Mouse (Mus musculus): Measurements from ENCODE around the gene Atp7a.
"Not testable (repeated sequence)": the region's sequence is repeated elsewhere in the genome, so short reads cannot be mapped to it uniquely, and the experiment has no call there.

Gene Atp7a

GRCm38 (mm10) chrX:106026418-106027342 is at the start of gene Atp7a:
Gene Atp7a, plus strand, starts transcription at chrX:106027276.
- DNase-seq (ENCODE audit: low spot score in 2 of 2) = peak; percentile 83

DNA sequence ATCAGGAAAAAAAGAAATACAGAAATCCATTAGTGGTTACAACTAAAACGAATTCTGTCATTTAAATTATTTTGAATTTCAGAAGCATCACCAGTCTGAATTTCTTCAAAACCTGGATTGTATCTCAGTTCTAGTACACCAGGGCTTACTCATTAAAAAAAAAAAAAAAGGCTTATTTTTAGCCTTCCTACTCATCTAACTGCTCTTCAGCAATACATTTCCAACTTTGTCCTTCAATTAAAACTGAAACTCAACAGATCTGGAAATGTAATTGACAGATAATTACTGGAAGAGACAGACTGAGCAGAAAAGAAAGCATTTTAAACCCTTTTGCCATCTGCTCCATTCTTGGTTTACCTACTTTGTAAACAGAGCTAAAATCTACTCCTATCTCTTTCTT is 25.5 kb upstream of the Atp7a start:
- DNase-seq (ENCODE audit: low spot score in 2 of 2) = no peak

DNA sequence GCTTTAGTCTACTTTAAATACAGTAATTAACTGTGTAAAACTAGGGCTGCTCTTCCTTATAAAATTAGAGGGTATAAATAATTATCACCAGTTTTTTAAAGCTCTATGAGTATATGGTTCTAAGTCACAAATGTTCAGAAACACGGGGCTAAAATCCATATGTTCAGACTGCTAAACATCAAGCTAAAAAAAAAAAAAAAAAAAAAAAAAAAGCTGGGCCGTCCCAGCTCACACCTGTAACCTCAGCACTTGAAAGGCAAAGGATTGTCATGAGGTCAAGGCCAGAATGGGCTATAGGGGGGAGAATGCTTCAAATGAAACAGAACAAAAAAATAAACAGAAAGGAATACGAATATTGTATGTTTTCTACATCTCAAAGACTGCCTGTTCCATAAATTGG is 16.3 kb upstream of the Atp7a start:
- DNase-seq (ENCODE audit: low spot score in 2 of 2) = no peak

DNA sequence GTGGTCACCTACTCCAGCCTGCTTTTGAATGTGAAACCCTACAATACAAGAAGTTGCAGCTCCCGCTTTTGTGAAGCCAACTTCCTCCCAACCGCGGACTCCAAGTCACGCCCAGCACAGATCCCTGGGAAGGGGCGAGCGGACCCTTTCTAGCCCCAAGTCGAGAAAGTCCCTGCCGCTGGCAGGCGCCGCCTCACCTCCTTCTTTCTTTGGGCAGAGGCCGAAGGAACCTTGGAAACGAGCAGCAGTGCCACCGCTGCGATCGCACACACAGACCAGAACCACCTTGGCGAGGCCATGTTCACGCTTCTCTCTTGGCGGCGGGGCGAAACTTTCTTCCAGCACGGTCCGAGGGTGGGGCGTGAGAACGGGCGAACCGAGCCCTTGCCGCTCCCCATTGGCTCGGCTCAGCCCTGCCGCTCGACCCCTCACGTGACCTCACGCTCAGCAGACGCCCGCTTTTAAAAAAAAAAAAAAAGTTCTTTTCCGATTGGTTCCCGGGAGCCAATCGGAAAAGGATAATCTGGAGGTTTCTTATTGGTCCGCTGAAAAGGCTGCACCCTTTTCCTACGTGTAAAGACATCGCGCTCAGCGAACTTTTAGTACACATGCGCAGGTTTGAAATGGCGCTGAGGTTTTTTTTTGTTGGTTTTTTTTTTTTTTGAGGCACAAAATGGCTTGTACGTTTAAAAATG is 15.5 kb upstream of the Atp7a start, which contains the start of gene Magt1:
Magt1 (minus strand) TSS at position 442 of the 695 bp plus-strand sequence.
- peak; percentile 70 to 73 for DNase-seq (ENCODE audit: low spot score in 2 of 2)

- no peak for DNase-seq (ENCODE audit: low spot score in 2 of 2)
These were observed 14.5 kb upstream of the Atp7a start for GRCm38 (mm10) chrX:106012559-106012958.

DNA sequence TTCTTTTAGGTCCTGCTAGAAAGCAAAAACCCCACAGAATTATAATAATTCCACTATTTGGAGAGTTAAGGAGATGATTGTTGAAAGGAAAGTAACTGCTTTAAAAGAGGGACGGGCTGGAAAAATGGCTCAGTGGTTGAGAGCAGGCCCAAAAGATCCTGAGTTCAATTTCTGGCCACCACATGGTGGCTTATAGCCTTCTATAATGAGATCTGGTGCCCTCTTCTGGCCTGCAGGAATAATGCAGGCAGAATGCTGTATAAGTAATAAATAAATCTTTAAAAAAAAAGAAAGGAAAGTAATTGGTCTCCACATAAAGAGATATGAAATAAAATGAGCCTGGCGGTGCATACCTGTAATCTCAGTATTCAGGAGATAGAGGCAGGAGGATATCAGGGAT is 13.9 kb upstream of the Atp7a start:
- DNase-seq (ENCODE audit: low spot score in 2 of 2) = peak; percentile 15 to 40

DNA sequence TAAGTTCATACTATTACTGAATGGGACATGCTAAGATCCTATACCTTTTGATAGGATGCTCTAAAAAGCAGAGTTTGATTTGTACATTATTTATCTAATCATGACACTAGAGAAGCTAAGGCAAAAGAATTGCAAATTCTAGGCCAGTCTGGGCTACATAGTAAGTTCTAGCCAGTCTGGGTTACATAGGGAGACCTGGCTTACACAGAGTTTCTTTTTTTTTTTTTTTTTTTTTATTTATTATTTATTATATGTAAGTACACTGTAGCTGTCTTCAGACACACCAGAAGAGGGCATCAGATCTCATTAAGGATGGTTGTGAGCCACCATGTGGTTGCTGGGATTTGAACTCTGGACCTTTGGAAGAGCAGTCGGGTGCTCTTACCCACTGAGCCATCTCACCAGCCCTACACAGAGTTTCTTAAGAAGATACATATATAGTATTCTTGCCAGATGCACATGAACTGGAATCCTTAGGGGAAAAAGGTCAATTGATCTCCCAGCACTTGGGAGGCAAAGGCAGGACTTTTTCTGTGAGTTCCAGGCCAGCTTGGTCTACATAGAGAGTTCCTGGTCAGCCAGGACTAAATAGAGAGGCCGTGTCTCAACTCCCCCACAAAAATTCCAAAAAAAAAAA is 12.2 kb upstream of the Atp7a start:
- not testable (repeated sequence) for DNase-seq (ENCODE audit: low spot score in 2 of 2)

GRCm38 (mm10) chrX:106015571-106016322 is 11.3 kb upstream of the Atp7a start, which contains the start of gene Cox7b:
Gene Cox7b, plus strand, starts transcription at chrX:106015700.
- DNase-seq (ENCODE audit: low spot score in 2 of 2) = peak; percentile 19 to 63

- no peak for DNase-seq (ENCODE audit: low spot score in 2 of 2)
These were observed 10.0 kb upstream of the Atp7a start for GRCm38 (mm10) chrX:106017102-106017501.

- no peak for DNase-seq (ENCODE audit: low spot score in 2 of 2)
These were observed 9.6 kb upstream of the Atp7a start for GRCm38 (mm10) chrX:106017516-106017915.

DNA sequence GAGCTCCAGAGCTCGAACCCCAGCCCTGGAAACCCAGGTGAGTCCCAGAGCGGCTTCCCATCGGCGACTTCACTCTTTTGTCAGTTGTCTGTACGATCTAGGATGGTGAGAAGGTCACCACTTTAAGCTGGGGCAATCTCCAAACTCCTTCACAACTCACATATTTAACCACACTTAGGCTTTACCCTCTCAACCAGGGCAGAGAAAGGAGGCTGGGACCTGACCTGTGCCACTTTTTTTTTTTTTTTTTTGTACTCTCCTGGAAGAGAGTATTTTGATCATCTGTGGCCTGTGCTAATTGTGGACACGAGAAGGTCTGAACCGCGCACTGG is 233 bp downstream of the Atp7a start:
- no peak for DNase-seq (ENCODE audit: low spot score in 2 of 2)

DNA sequence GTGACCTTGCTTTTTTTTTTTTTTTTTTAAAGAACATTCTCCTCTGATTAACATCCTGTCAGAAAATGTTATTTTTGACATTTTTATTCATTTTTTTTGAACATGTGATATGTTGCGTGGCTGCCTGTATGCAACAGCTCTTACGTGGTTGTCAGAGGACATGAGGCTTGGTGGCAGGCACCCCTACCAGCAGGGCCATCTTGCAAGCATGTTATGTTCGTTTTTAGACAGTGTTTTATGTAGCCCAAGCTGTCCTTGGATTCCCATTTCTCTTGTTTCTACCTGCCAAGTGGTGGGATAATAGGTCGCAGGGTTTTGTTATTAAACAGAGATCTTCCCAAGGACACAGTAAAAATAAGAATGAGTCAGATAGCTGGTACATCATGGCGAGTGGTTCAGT is 3.1 kb downstream of the Atp7a start:
- DNase-seq (ENCODE audit: low spot score in 2 of 2) = no peak

DNA sequence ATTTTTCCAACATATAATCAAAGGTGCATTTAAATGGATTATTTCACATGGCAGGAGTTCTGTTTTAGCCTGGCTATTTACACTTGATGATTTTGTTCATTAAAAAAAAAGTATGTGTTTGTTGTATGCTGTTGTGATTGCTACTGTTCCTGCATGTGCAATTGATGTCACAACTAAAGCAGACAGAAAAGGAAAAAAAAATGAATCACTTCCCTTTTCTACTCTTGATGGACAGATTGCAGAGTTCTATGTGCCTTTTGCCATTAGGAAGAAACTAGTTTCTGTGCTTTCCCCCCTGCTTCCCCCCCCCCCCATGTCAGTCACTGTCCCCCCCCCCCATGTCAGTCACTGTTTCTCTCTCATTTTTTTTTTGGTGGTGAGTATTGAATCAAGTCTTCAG is 4.0 kb downstream of the Atp7a start:
- DNase-seq (ENCODE audit: low spot score in 2 of 2) = no peak

- no peak for DNase-seq (ENCODE audit: low spot score in 2 of 2)
These were observed 8.7 kb downstream of the Atp7a start for GRCm38 (mm10) chrX:106035727-106036126.

DNA sequence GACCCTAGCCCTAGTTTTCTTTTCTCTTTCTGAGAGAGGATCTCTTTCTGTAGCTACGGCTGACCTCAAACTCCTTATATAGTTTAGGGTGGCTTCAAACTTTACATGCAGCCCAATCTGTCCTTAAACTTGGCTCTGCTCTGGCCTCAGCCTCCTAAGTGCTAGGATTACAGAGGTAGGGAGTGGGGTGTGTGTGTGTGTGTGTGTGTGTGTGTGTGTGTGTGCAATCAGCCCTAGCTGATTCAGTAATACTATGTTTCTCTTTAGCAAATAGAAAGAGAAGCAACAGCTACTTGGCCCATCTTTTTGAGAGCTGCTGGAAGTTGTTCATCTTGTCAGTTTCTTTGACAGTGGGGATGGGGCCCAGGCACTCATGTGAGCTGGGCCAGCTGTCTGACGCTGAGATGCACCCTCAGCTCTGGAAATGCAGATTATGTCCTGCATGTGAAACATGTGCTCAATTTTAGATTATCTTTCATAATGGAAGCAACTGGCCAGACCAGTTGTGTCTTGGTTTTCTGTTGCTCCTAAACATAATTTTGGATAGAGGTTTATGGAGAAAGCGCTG is 10.2 kb downstream of the Atp7a start:
- DNase-seq (ENCODE audit: low spot score in 2 of 2) = no peak

- no peak for DNase-seq (ENCODE audit: low spot score in 2 of 2)
These were observed 17.0 kb downstream of the Atp7a start for GRCm38 (mm10) chrX:106043863-106044617.

DNA sequence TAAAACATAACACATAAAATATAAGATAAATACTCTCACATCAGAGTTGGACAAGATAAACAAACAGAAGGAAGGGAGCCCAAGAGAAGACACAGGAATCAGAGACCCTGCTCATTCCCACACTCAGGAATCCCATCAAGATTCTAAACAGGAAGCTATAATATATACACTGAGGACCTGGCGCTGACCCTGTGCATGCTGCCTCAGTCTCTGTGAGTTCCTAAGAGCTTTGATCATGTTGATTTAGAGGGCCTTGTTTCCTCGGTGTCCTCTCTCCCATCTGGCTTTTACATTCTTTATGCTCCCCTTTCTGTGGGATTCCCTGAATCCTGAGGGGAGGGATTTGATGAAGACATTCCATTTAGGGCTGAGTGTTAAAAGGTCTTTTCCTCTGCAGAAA is 18.4 kb downstream of the Atp7a start:
- DNase-seq (ENCODE audit: low spot score in 2 of 2) = no peak

GRCm38 (mm10) chrX:106045928-106046327 is 18.9 kb downstream of the Atp7a start:
- DNase-seq (ENCODE audit: low spot score in 2 of 2) = no peak

DNA sequence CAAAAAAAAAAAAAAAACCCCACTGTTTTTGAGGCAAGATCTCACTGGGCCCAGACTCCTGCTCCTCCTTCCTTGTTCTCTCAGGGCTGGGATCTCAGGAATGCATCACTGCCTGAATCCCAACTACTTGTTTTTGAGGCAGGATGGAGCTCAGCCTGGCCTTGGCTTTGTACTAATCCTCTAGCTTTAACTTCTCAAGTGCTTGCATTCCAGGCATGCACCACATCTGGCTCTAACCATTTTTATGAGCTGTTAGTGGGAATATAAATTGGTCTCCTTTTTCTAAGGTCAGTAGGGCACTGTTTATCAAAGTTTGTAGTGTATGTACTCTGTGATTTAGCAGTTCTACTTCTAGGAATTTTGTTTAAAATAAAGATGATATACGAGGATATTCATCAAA is 21.1 kb downstream of the Atp7a start:
- no peak for DNase-seq (ENCODE audit: low spot score in 2 of 2)

- not testable (repeated sequence) for DNase-seq (ENCODE audit: low spot score in 2 of 2)
These were observed 50.8 kb downstream of the Atp7a start for GRCm38 (mm10) chrX:106077858-106078257.

All from spleen, postnatal 14 days (tissue).